Mouse (Mus musculus) adrenal gland, postnatal 10 days (tissue): Measurements from ENCODE around the gene Klra2. TPM values are rescaled to one million over a fixed set of nuclear protein-coding genes. Genes with fewer than 3 reads are reported as not detected.
"Not testable (repeated sequence)": the region's sequence is repeated elsewhere in the genome, so short reads cannot be mapped to it uniquely, and the experiment has no call there.

Experiments
- DNase-seq: peaks from one replicate; pipeline ENCODE4 v3.0.0; 2021; ENCODE audit warnings: mixed read lengths
- long read RNA-seq, 2 experiments: library from polyadenylated mRNA; stranded (forward); transcript quantifications; one replicate each; pipeline ENCODE4 v2.0.0; 2021
- total RNA-seq, 2 experiments: library from RNA; stranded (reverse); gene quantifications; 2 replicates each; pipeline ENCODE4 v1.2.3; 2021

The Klra2 gene
- under 1 TPM; 0.57 to 0.91 TPM for total RNA-seq
- long read RNA-seq, experiment 1 = 0 reads
- long read RNA-seq, experiment 2 = 0 reads

- no peak for DNase-seq
These were observed at the start of gene Klra2 for GRCm38 (mm10) chr6:131247206-131247605. Gene Klra2 (minus strand): TSS chr6:131247362.

DNA sequence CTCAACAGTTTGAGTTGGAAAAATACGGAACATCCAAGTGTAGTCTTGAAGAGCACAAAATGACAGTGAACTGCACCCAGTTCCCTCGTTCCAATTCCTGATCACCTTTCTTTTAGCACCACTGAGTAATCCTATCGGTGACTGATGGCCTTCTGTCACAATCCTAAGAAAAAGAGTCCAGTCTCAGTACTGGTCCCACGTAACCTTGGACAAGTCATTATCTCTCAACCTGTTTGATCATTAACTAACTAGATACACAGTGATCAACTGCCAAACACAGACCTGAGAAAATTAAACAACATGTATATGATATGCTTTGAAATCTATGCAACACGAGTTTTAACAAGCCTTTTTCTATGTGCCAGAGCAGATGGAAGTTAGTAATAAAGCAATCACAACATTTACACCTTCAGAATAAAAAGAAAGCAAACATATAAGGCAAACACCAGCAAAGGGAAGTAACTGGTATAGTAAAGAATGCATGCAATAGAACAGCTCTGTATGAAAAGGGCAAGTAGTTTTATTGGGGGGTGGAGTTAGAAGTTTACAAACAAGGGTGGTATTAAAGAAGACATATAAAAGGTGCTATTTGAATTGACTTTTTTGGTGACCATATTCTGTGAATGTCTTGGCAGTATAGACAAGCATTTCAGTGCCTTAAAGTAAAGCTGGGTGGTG, 47.4 kb upstream of the Klra2 start:
- DNase-seq = no peak

- DNase-seq = no peak
These were observed 46.8 kb upstream of the Klra2 start for GRCm38 (mm10) chr6:131293916-131294315.

- DNase-seq = peak; percentile 94
These were observed 46.0 kb upstream of the Klra2 start, which contains the start of gene Magohb for GRCm38 (mm10) chr6:131292991-131293788. Gene Magohb (minus strand): TSS chr6:131293244.

- DNase-seq = peak; percentile 12
These were observed 45.3 kb upstream of the Klra2 start for GRCm38 (mm10) chr6:131292276-131292990.

- peak; percentile 46 for DNase-seq
These were observed 43.3 kb upstream of the Klra2 start for GRCm38 (mm10) chr6:131290430-131290829.

DNA sequence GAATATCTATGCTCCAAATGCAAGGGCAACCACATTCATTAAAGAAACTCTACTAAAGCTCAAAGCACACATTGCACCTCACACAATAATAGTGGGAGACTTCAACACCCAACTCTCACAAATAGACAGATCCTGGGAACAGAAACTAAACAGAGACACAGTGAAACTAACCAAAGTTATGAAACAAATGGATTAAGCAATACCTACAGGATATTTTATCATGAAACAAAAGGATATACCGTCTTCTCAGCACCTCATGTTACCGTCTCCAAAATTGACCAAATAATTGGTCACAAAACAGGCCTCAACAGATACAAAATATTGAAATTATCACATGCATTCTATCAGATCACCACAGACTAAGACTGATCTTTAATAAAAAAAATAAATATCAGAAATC, 31.0 kb upstream of the Klra2 start:
- DNase-seq = not testable (repeated sequence)

GRCm38 (mm10) chr6:131276659-131277058, 29.5 kb upstream of the Klra2 start:
- no peak for DNase-seq

DNA sequence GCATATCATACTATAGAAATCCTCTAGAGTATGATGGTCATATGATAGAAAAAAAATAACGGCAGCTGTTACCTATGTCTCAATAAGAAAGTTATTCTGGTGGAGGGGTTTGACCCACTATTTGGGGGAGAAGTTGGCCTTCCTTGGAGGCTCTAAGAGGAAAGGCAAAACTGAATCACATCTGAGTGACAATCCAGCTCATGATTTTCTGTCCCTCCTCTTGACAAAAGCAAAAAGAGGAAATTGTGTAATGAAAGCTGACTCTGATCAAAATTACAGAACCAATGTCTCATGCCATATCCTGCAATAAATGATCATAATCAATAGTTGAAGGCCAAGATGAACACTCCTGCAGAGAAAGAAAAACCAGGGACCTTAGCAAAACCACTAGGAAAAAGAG, 25.1 kb upstream of the Klra2 start:
- no peak for DNase-seq

- no peak for DNase-seq
These were observed 23.1 kb upstream of the Klra2 start for GRCm38 (mm10) chr6:131270312-131270711.

DNA sequence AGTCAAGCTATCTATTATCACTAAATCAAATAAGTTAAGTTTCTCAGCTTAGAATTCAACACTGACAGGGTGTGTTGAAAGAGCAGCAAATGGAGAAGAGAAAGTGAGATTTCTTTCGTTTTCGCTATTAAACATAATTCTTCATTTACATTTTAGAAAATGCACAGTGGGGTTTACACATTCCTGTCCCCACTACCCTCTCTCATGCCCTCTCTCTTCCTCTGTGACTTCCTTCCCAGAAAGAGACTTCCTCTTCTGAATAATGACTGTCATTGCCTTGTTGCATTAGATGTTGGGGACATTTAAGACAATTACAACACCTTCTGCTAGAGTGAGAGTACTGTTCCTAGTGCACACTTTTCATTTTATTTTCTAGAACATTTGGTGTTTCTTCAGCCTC, 22.4 kb upstream of the Klra2 start:
- DNase-seq = no peak

GRCm38 (mm10) chr6:131264175-131264574, 17.0 kb upstream of the Klra2 start:
- no peak for DNase-seq

GRCm38 (mm10) chr6:131262778-131263177, 15.6 kb upstream of the Klra2 start:
- no peak for DNase-seq

DNA sequence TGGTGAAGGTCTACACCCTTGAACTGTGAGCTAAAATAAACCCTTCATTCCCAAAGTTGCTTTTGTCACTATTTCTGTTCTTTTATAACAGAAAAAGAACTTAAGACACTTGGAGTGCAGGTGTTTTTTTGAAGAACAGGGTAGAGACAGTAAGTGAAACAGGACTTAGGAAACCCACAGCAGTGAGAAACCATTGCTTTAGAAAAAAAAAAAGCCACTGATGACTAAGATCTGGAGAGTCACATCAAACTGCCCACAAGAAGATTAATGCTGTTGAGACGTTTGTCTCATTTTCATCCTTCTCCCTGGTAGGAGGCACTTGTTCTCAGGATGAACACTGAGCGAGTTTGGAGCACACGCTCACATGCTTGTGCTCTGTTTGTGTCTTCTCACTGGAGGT, 14.8 kb upstream of the Klra2 start:
- DNase-seq = no peak

DNA sequence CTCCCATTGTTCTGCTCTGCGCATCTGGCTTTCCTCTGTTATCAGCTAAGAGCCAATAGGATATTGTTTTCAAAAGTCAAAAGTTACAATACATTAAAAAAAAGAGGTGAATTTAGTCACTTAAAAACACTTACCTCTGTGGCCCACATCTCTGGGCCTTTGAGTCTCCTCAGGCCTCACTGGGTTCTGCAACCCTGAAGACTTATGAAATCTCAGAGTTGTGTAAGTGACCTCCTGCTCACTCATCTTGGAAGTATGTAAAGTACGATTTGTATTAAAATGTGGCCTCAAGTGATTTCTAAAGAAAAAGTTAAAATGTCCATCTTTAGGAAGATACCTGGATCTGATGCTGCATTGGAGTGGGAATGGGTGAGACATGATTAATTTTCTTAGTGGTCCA, 2.1 kb downstream of the Klra2 start:
- peak; percentile 2 for DNase-seq

Other genes with a start within 250 kb of the Klra2 start
- 10 to 100 TPM; 13.5 to 16.7 TPM for gene Magohb, start 45.9 kb upstream of the Klra2 start, total RNA-seq
- gene Styk1, start 106.2 kb upstream of the Klra2 start, total RNA-seq = under 1 TPM; 0.36 to 0.67 TPM
- 100 to 1,000 TPM; 245 to 254 TPM for gene Ybx3, start 141.1 kb upstream of the Klra2 start, total RNA-seq
- gene 5430401F13Rik, start 239.0 kb upstream of the Klra2 start, total RNA-seq = not detected
- not detected for gene Gm6619, start 239.0 kb upstream of the Klra2 start, total RNA-seq